Mouse (Mus musculus) subcutaneous adipose tissue, adult 2 months (tissue): ENCODE results near the gene Slc29a3. TPM values are rescaled to one million over a fixed set of nuclear protein-coding genes. Genes with fewer than 3 reads are reported as not detected.

Experiments used
- polyA plus RNA-seq: library from polyadenylated mRNA; depleted of rRNA; stranded (reverse); fragments of >200 nt; gene quantifications from 2 replicates; pipeline ENCODE4 v1.2.3, GENCODE M21; 2012; ENCODE audit warnings: low replicate concordance; rRNA removed

Slc29a3 gene
- 11.9 and 19.8 TPM in 2 replicates for polyA plus RNA-seq

GRCm38 (mm10) chr10:60752040-60753020 is at the start of gene Slc29a3:
TSS of gene Slc29a3 (minus strand) at chr10:60752794.

GRCm38 (mm10) chr10:60696390-60696789 is 56.2 kb downstream of the Slc29a3 start, which contains the start of gene Cdh23:
TSS of gene Cdh23 (minus strand) at chr10:60696490.

Other genes with a start within 250 kb of the Slc29a3 start
- 2.4 and 9.0 TPM in 2 replicates for gene Cdh23, start 56.3 kb downstream of the Slc29a3 start, polyA plus RNA-seq
- 7.8 and 11.1 TPM in 2 replicates for gene Unc5b, start 78.8 kb upstream of the Slc29a3 start, polyA plus RNA-seq